Mouse (Mus musculus) MEL (cell line): ENCODE measurements around the gene Calhm3. TPM values are rescaled to one million over a fixed set of nuclear protein-coding genes. Genes with fewer than 3 reads are reported as not detected.
A peak's percentile ranks its signal among the peaks of the same experiment; 100 is the strongest.

Experiments used
- DNase-seq: peaks from one replicate; pipeline ENCODE4 v3.0.0; 2011; ENCODE audit warnings: low read depth, low spot score
- H3K27ac ChIP-seq: 2 replicates; pipeline ENCODE4 v1.5.1; 2012; ENCODE audit warnings: low read depth, mild to moderate bottlenecking, control low read depth, low read length, moderate library complexity; ENCODE audit not compliant: control insufficient read depth
- H3K27me3 ChIP-seq, 2 experiments: fragments of 150-350 bp in 1 of 2; sonication (generic) in 1 of 2; 2 replicates each; pipeline ENCODE4 v1.6.1; 2012; ENCODE audit warnings: low read length in 2 of 2, mild to moderate bottlenecking in 2 of 2, improper control_type of control experiment in 1 of 2, moderate library complexity in 1 of 2; ENCODE audit not compliant: insufficient read depth in 2 of 2, control insufficient read depth in 1 of 2
- H3K36me3 ChIP-seq, 2 experiments: 2 replicates each; pipeline ENCODE4 v1.6.1; 2012 to 2014; ENCODE audit warnings: low read length in 2 of 2, improper control_type of control experiment in 1 of 2, inconsistent platforms in 1 of 2, mild to moderate bottlenecking in 1 of 2; ENCODE audit not compliant: insufficient read depth in 2 of 2, control insufficient read depth in 1 of 2
- H3K4me1 ChIP-seq, 2 experiments: fragments of 150-350 bp in 1 of 2; sonication (generic) in 1 of 2; 2 replicates each; pipeline ENCODE4 v1.6.1; 2012; ENCODE audit warnings: low read length in 2 of 2, improper control_type of control experiment in 1 of 2, mild to moderate bottlenecking in 1 of 2; ENCODE audit not compliant: insufficient read depth in 2 of 2, control insufficient read depth in 1 of 2
- H3K4me3 ChIP-seq, 2 experiments: fragments of 150-350 bp in 1 of 2; sonication (generic) in 1 of 2; 2 replicates each; pipeline ENCODE4 v1.5.1; 2012; ENCODE audit warnings: low read depth in 2 of 2, low read length in 2 of 2, mild to moderate bottlenecking in 2 of 2, moderate library complexity in 2 of 2, control low read depth in 1 of 2, improper control_type of control experiment in 1 of 2; ENCODE audit not compliant: control insufficient read depth in 1 of 2, insufficient read depth in 1 of 2
- H3K79me2 ChIP-seq: 2 replicates; pipeline ENCODE4 v1.6.1; 2012; ENCODE audit warnings: mild to moderate bottlenecking, low read length, moderate library complexity; ENCODE audit not compliant: control insufficient read depth, poor library complexity, insufficient read depth
- H3K9ac ChIP-seq: 2 replicates; pipeline ENCODE4 v1.6.1; 2012; ENCODE audit warnings: low read depth, mild to moderate bottlenecking, control low read depth, low read length, moderate library complexity; ENCODE audit not compliant: control insufficient read depth, poor library complexity, severe bottlenecking
- H3K9me3 ChIP-seq: fragments of 150-350 bp; sonication (generic); replicated peaks from 2 replicates; pipeline ENCODE4 v1.6.1; 2012; ENCODE audit warnings: mild to moderate bottlenecking, low read length, improper control_type of control experiment, moderate library complexity; ENCODE audit not compliant: insufficient read depth
- BHLHE40 ChIP-seq: IDR thresholded peaks from 2 replicates; pipeline ENCODE4 v1.6.1; 2012; ENCODE audit warnings: low read depth, mild to moderate bottlenecking, inconsistent platforms, low read length, improper control_type of control experiment, borderline replicate concordance
- CHD1 ChIP-seq: IDR thresholded peaks from 2 replicates; pipeline ENCODE4 v1.6.1; 2012; ENCODE audit warnings: low read depth, mild to moderate bottlenecking, inconsistent platforms, low read length, improper control_type of control experiment
- CHD2 ChIP-seq: IDR thresholded peaks from 2 replicates; pipeline ENCODE4 v1.6.1; 2011; ENCODE audit warnings: low read length, improper control_type of control experiment
- CTCF ChIP-seq, 3 experiments: IDR thresholded peaks in 2 of 3; conservative IDR thresholded peaks in 1 of 3; 2 replicates each; pipeline ENCODE4 v1.5.1; 2011 to 2012; ENCODE audit warnings: low read length in 3 of 3, low read depth in 2 of 3, mild to moderate bottlenecking in 2 of 3, improper control_type of control experiment in 1 of 3, inconsistent platforms in 1 of 3, mixed read lengths in 1 of 3, moderate library complexity in 1 of 3; ENCODE audit not compliant: control insufficient read depth in 1 of 3, insufficient read depth in 1 of 3, poor library complexity in 1 of 3, severe bottlenecking in 1 of 3
- E2F4 ChIP-seq: IDR thresholded peaks from 2 replicates; pipeline ENCODE4 v1.6.1; 2011; ENCODE audit warnings: low read depth, low read length, improper control_type of control experiment, borderline replicate concordance
- ELF1 ChIP-seq: IDR thresholded peaks from 2 replicates; pipeline ENCODE4 v1.6.1; 2014; ENCODE audit warnings: low read depth, mild to moderate bottlenecking, inconsistent platforms, low read length, improper control_type of control experiment, moderate library complexity
- GABPA ChIP-seq: IDR thresholded peaks from 2 replicates; pipeline ENCODE4 v1.6.1; 2012; ENCODE audit warnings: low read depth, mild to moderate bottlenecking, inconsistent platforms, low read length, improper control_type of control experiment, moderate library complexity
- GATA1 ChIP-seq: IDR thresholded peaks from 2 replicates; pipeline ENCODE4 v1.6.1; 2011; ENCODE audit warnings: low read depth, low read length, improper control_type of control experiment
- HCFC1 ChIP-seq: IDR thresholded peaks from 2 replicates; pipeline ENCODE4 v1.6.1; 2012; ENCODE audit warnings: low read depth, mild to moderate bottlenecking, inconsistent platforms, low read length, improper control_type of control experiment, moderate library complexity
- JUND ChIP-seq: IDR thresholded peaks from 2 replicates; pipeline ENCODE4 v1.6.1; 2011; ENCODE audit warnings: low read depth, mild to moderate bottlenecking, improper control_type of control experiment, low read length
- MAFK ChIP-seq: IDR thresholded peaks from 2 replicates; pipeline ENCODE4 v1.6.1; 2011; ENCODE audit warnings: low read depth, mild to moderate bottlenecking, low read length, improper control_type of control experiment, borderline replicate concordance
- MAX ChIP-seq: IDR thresholded peaks from 2 replicates; pipeline ENCODE4 v1.6.1; 2011; ENCODE audit warnings: low read length, improper control_type of control experiment
- MAZ ChIP-seq: IDR thresholded peaks from 2 replicates; pipeline ENCODE4 v1.6.1; 2012; ENCODE audit warnings: low read depth, mild to moderate bottlenecking, inconsistent platforms, low read length, improper control_type of control experiment
- MEF2A ChIP-seq: IDR thresholded peaks from 2 replicates; pipeline ENCODE4 v1.6.1; 2014; ENCODE audit warnings: low read depth, mild to moderate bottlenecking, inconsistent platforms, low read length, improper control_type of control experiment; ENCODE audit not compliant: poor library complexity, insufficient replicate concordance, severe bottlenecking; ENCODE audit errors: extremely low read depth
- MXI1 ChIP-seq: IDR thresholded peaks from 2 replicates; pipeline ENCODE4 v1.6.1; 2011; ENCODE audit warnings: mild to moderate bottlenecking, low read depth, low read length, improper control_type of control experiment
- MYB ChIP-seq: IDR thresholded peaks from 2 replicates; pipeline ENCODE4 v1.6.1; 2011; ENCODE audit warnings: mild to moderate bottlenecking, low read depth, low read length, improper control_type of control experiment
- MYC ChIP-seq: IDR thresholded peaks from 2 replicates; pipeline ENCODE4 v1.6.1; 2011; ENCODE audit warnings: low read depth, mild to moderate bottlenecking, low read length, improper control_type of control experiment, moderate library complexity
- NRF1 ChIP-seq: IDR thresholded peaks from 2 replicates; pipeline ENCODE4 v1.6.1; 2014; ENCODE audit warnings: low read depth, mild to moderate bottlenecking, inconsistent platforms, low read length, improper control_type of control experiment, moderate library complexity; ENCODE audit not compliant: poor library complexity, insufficient read depth, severe bottlenecking
- POLR2A ChIP-seq, 2 experiments: IDR thresholded peaks; 2 replicates each; pipeline ENCODE4 v1.6.1; 2011 to 2012; ENCODE audit warnings: low read length in 2 of 2, mild to moderate bottlenecking in 2 of 2, control low read depth in 1 of 2, improper control_type of control experiment in 1 of 2, low read depth in 1 of 2, moderate library complexity in 1 of 2; ENCODE audit not compliant: control insufficient read depth in 1 of 2, insufficient read depth in 1 of 2, poor library complexity in 1 of 2
- POLR2AphosphoS2 ChIP-seq: IDR thresholded peaks from 2 replicates; pipeline ENCODE4 v1.6.1; 2011; ENCODE audit warnings: low read length, improper control_type of control experiment
- POLR2AphosphoS5 ChIP-seq: IDR thresholded peaks from 2 replicates; pipeline ENCODE4 v1.6.1; 2012; ENCODE audit warnings: low read depth, borderline replicate concordance, mild to moderate bottlenecking, inconsistent platforms, low read length, moderate library complexity, mixed read lengths
- RAD21 ChIP-seq: IDR thresholded peaks from 2 replicates; pipeline ENCODE4 v1.6.1; 2011; ENCODE audit warnings: mild to moderate bottlenecking, low read depth, low read length, improper control_type of control experiment
- TBP ChIP-seq: IDR thresholded peaks from 2 replicates; pipeline ENCODE4 v1.8.0; 2011; ENCODE audit warnings: low read depth, low read length, improper control_type of control experiment
- UBTF ChIP-seq: IDR thresholded peaks from 2 replicates; pipeline ENCODE4 v1.6.1; 2012; ENCODE audit warnings: low read depth, mild to moderate bottlenecking, inconsistent platforms, low read length, improper control_type of control experiment, moderate library complexity, borderline replicate concordance; ENCODE audit not compliant: insufficient read depth
- USF1 ChIP-seq: IDR thresholded peaks from 2 replicates; pipeline ENCODE4 v1.6.1; 2014; ENCODE audit warnings: low read depth, mild to moderate bottlenecking, inconsistent platforms, low read length, improper control_type of control experiment, moderate library complexity
- USF2 ChIP-seq, 2 experiments: IDR thresholded peaks; 2 replicates each; pipeline ENCODE4 v1.6.1; 2011 to 2012; ENCODE audit warnings: improper control_type of control experiment in 2 of 2, low read length in 2 of 2, borderline replicate concordance in 1 of 2, inconsistent platforms in 1 of 2, low read depth in 1 of 2, mild to moderate bottlenecking in 1 of 2; ENCODE audit not compliant: insufficient read depth in 1 of 2
- ZC3H11A ChIP-seq: IDR thresholded peaks from 2 replicates; pipeline ENCODE4 v1.6.1; 2012; ENCODE audit warnings: low read depth, mild to moderate bottlenecking, inconsistent platforms, low read length, improper control_type of control experiment
- ZKSCAN1 ChIP-seq: IDR thresholded peaks from 2 replicates; pipeline ENCODE4 v1.6.1; 2012; ENCODE audit warnings: low read depth, mild to moderate bottlenecking, inconsistent platforms, low read length, improper control_type of control experiment, moderate library complexity
- ZMIZ1 ChIP-seq: IDR thresholded peaks from 2 replicates; pipeline ENCODE4 v1.6.1; 2012; ENCODE audit warnings: low read depth, mild to moderate bottlenecking, inconsistent platforms, low read length, improper control_type of control experiment, moderate library complexity
- ZNF384 ChIP-seq: IDR thresholded peaks from 2 replicates; pipeline ENCODE4 v1.6.1; 2012; ENCODE audit warnings: low read depth, mild to moderate bottlenecking, inconsistent platforms, low read length, improper control_type of control experiment
- polyA plus RNA-seq, 2 experiments: library from polyadenylated mRNA; stranded (reverse) in 1 of 2; unstranded in 1 of 2; fragments of >175 nt in 1 of 2; fragments of >200 nt in 1 of 2; gene quantifications; 2 replicates each; pipeline versions ENCODE4 v1.2.1 to v1.2.4; 2012; ENCODE audit warnings: low replicate concordance in 2 of 2, low read depth in 1 of 2; ENCODE audit not compliant: insufficient read length in 2 of 2, insufficient read depth in 1 of 2, missing spikeins in 1 of 2
- total RNA-seq: library from RNA; depleted of rRNA; stranded (reverse); fragments of 300-350 nt; gene quantifications from 2 replicates; pipeline ENCODE4 v1.2.3, GENCODE M21; 2012

Gene Calhm3
- total and polyA plus RNA-seq, 3 experiments: not detected

DNA sequence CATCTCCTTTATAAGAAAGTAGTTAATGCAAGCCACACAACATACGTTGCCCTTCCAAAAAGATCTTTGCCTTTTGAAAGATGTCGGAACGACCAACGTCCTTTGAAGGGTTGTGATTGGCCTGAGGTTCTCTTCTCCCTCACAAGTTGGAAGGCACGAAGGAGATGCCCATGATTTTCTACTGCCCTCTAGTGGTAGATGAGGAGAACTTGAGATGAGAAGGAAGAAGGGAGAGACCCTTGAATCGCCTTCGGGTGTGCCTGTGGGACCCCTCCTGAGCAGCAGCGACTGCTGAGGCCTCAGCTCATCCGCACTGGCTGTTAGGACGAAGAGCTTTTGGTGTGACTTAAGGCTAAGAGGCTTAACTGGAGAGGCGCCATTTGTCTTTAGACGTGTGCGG lies 10.7 kb upstream of the Calhm3 start (continued):
- TF ChIP-seq ZC3H11A: peak; percentile 37
- no peak for TF ChIP-seq E2F4
- peak; percentile 57; the same call in 1 of the 2 replicates for TF ChIP-seq MAX
- no peak for TF ChIP-seq CHD1
- TF ChIP-seq POLR2A (IDR thresholded peaks at IDR 0.05; ENCODE audit: control insufficient read depth in 1 of 2, insufficient read depth in 1 of 2, low read depth in 1 of 2, low read length in 2 of 2, poor library complexity in 1 of 2): no peak
- no peak for TF ChIP-seq GATA1
- TF ChIP-seq BHLHE40: no peak
- no peak for TF ChIP-seq MEF2A
- no peak; the same call in 1 of the 2 replicates for TF ChIP-seq HCFC1
- no peak for TF ChIP-seq MXI1
- TF ChIP-seq CHD2: no peak
- TF ChIP-seq POLR2AphosphoS5: no peak

DNA sequence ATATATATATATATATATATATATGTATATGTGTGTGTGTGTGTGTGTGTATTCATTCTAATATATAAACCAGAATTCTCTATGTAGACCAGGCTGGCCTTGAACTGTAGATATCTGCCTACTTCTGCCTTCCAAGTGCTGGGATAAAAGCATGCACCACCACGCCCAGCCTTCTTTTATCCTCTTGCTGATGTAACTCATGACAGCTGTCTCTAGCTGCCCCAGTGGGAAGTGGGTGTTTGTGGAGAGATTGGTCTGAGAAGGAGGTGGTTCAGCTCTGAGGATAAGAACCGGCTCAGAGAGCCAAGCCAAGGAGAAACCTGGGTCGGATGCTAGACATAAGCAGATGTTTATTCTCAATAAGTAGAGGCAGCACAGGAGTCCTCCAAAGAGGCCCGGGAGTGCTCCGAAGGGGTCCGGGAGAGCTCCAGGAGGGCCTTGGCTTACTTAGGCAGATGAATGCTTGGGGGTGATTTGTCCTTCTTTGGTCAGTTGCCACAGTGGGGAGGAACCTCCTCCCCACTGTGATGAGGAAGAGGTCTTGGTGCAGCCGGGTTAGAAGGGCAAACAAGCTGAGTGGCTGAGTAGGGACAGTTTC lies 10.2 kb upstream of the Calhm3 start:
- no peaks in the 10 kb centered on the region for H3K9me3 ChIP-seq
- peak; percentile 90 for DNase-seq
- H3K79me2 ChIP-seq: no peaks in the 10 kb centered on the region; the same call in 1 of the 2 replicates
- H3K36me3 ChIP-seq: peaks cover 0 to 3% of the 10 kb centered on the region in 2 experiments; a peak in 2 of 4 replicates
- H3K9ac ChIP-seq: peak overlapping the region; percentile 62
- no peaks in the 10 kb centered on the region for H3K27me3 ChIP-seq
- H3K27ac ChIP-seq: peak overlapping the region; percentile 69
- peak overlapping the region; percentile 35 to 59; a peak in 3 of 4 replicates for H3K4me3 ChIP-seq
- no peaks in the 10 kb centered on the region; a peak in 1 of 4 replicates for H3K4me1 ChIP-seq
- TF ChIP-seq JUND (no peak), MYB (no peak), USF2 (IDR thresholded peaks at IDR 0.05; ENCODE audit: borderline replicate concordance in 1 of 2, insufficient read depth in 1 of 2, low read depth in 1 of 2, low read length in 2 of 2) (no peak), TBP (peak; percentile 99), MAFK (no peak), MXI1 (peak; percentile 71; the same call in 1 of the 2 replicates), ZKSCAN1 (no peak), ZC3H11A (no peak), USF1 (no peak), ZNF384 (no peak), UBTF (no peak), ELF1 (peak; percentile 31; the same call in 1 of the 2 replicates), POLR2A (IDR thresholded peaks at IDR 0.05; ENCODE audit: control insufficient read depth in 1 of 2, insufficient read depth in 1 of 2, low read depth in 1 of 2, low read length in 2 of 2, poor library complexity in 1 of 2) (no peak), ZMIZ1 (no peak), MYC (no peak; the same call in 1 of the 2 replicates), MAX (peak; percentile 9; the same call in 1 of the 2 replicates), POLR2AphosphoS2 (no peak), GABPA (no peak), MEF2A (no peak), GATA1 (no peak), E2F4 (no peak), POLR2AphosphoS5 (no peak), NRF1 (no peak), RAD21 (no peak), CTCF (IDR thresholded peaks at IDR 0.05 in 2 of 3, conservative IDR thresholded peaks at IDR 0.05 in 1 of 3; ENCODE audit: control insufficient read depth in 1 of 3, insufficient read depth in 1 of 3, low read depth in 2 of 3, low read length in 3 of 3, poor library complexity in 1 of 3, severe bottlenecking in 1 of 3) (no peak), MAZ (0 out of 2 replicates have a peak, but pooled peaks have one; percentile 22), CHD2 (no peak), BHLHE40 (no peak), HCFC1 (peak; percentile 11; the same call in 1 of the 2 replicates)
